Mouse (Mus musculus): Measurements from ENCODE around the gene Exd1. TPM values are rescaled to one million over a fixed set of nuclear protein-coding genes. Genes with fewer than 3 reads are reported as not detected.
A peak's percentile ranks its signal among the peaks of the same experiment; 100 is the strongest.
"Not testable (repeated sequence)": the region's sequence is repeated elsewhere in the genome, so short reads cannot be mapped to it uniquely, and the experiment has no call there.

The Exd1 gene
- total RNA-seq, 2 experiments from 2014 or later: 0.63 to 0.64 TPM

DNA sequence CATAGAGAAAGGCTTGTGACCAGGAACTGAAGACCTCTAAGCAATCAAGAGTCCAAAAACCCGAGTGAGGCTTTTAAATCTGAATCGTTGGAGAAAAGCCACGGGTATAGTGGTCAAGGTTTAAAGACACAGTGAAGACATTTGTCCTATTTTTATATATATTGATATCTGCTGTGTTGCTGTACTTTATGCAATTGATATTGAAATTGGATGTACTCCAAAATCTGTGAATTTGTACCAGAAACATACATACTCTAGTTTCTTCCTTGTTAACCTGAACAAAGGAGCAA lies 889 bp upstream of the Exd1 start:
- no peak for DNase-seq (ENCODE audit: extremely low spot score in 1 of 2, low spot score in 2 of 2)
- intact Hi-C loops (cut with DNase I): loop anchor here (5.0 kb wide), 1 partner anchor 44 kb away; no protein-coding TSS in a partner anchor

DNA sequence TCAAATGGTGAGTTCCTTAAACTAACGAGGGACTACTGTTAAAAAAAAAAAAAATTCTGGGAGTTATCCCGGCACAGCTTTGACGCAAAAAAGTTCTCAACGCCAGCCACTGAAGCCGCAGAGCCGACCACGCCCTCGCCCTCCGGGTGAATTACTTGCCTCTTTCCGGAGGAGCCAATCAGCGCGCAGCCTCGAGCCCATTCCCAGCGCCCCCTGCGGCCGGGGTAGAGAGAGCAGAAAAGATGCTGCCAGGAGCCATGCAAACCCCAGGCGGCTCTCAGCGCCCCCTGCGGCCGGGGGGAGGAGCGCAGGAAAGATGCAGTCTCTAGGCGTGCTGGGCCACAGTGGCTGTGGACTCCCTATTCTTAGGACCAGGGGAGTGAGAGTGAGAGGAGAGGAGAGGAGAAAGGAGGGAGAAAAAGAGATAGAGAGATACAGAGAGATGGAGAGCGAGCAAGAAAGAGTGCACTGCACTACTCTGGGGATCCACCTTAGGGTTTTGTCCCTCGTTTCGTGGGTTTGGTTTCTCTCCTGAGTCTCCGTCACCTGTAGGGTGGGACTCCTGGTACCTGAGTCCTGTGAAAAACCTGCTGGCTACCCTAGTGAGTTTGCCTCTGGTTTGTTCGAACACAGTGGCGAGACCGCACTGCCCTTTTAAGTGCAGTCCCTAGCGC lies 442 bp downstream of the Exd1 start:
- DNase-seq (ENCODE audit: extremely low spot score in 1 of 2, low spot score in 2 of 2): peak; percentile 63 to 91
- intact Hi-C loops (cut with DNase I): loop anchor here (5.0 kb wide), 1 partner anchor 45 kb away; no protein-coding TSS in a partner anchor

DNA sequence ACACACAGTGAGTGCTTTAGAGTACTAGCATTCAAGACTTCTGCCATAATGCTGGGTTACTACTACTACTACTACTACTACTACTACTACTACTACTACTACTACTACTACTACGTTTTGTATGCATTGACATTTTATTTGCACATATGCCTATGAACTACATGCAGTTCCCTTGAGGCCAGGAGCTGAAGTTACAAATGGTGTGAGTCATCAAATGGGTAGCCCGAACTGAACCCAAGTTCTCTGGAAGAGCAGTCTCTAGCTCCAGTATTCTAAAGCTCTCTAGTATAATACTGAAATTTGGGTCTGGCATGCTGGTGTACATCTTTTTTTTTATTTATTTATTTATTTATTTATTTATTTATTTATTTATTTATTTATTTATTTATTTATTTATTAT lies 3.8 kb downstream of the Exd1 start:
- intact Hi-C loops (cut with DNase I): no loop called here
- no peak for DNase-seq (ENCODE audit: extremely low spot score in 1 of 2, low spot score in 2 of 2)

DNA sequence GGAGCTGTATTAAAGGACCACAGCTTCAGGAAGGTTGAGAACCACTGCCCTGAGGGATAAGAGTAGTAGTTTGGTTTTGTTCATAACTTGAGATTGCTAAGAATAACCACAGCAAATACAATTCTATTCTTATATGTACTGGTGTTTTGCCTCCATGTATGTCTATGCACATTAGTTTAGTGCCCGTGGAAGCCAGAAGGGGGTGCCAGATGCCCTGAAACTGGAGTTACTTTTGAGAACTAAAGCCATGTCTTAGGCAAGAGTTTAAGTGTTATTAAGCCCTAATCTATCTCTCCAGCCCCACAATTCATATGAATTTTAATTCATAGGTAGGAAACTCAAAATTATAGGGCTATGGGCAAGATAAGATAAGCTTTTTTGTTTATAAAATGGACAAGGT lies 5.3 kb downstream of the Exd1 start:
- peak; percentile 42 to 62 for DNase-seq (ENCODE audit: extremely low spot score in 1 of 2, low spot score in 2 of 2)
- intact Hi-C loops (cut with DNase I): no loop called here

DNA sequence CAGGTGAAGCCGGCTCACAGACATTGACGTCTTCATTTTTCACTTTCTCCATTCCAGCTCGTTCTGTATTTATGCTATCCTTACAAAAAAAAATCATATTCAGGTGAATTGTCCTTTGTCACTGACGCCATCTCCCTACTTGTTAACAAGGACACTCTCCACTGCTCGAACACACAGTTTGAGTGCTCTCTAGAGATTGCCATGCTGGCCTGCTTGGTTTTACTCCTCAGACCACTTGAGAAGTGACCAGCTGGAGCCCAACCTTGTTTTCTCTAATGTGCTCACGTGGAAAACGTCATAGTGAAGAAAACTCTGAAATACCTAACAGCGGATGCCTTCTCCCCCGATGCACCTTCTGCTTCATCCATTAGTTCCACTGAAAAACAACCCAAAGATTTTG lies 8.6 kb downstream of the Exd1 start:
- DNase-seq (ENCODE audit: extremely low spot score in 1 of 2, low spot score in 2 of 2): no peak
- intact Hi-C loops (cut with DNase I): no loop called here

DNA sequence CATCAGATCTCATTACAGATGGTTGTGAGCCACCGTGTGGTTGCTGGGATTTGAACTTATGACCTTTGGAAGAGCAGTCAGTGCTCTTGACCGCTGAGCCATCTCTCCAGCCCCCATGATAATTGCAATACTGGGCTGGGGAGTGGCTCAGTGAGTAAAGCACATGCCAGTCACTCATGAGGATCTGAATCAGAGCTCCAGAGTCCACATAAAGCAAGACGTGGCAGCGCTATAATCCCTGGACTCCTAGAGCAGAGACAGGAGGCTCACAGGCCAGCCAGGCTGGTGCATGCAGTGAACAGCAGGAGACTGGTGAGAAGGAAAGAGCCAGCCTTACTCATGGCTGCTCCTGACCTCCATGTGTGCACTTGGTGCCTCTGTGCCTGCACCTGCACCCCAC lies 22.0 kb downstream of the Exd1 start:
- DNase-seq (ENCODE audit: extremely low spot score in 1 of 2, low spot score in 2 of 2): no peak
- intact Hi-C loops (cut with DNase I): no loop called here

DNA sequence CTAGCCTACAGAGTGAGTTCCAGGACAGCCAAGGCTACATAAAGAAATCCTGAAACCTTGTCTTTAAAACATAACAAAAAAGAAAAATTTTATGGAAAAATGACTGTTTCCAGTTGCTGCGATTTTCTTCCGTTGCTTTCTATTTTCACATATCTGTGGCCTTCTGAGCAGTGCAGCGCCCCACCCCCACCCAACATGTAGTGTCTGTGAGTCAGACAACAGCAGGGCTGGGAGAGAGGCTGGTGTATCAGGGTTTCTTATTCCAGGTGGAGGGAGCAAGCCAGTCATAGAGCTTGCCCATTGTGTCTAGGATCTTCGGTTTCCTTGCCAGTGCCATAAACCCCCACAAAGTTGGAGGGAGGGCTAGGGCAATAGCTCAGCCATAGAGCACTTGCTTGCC lies 23.6 kb downstream of the Exd1 start:
- no peak for DNase-seq (ENCODE audit: extremely low spot score in 1 of 2, low spot score in 2 of 2)
- intact Hi-C loops (cut with DNase I): no loop called here

DNA sequence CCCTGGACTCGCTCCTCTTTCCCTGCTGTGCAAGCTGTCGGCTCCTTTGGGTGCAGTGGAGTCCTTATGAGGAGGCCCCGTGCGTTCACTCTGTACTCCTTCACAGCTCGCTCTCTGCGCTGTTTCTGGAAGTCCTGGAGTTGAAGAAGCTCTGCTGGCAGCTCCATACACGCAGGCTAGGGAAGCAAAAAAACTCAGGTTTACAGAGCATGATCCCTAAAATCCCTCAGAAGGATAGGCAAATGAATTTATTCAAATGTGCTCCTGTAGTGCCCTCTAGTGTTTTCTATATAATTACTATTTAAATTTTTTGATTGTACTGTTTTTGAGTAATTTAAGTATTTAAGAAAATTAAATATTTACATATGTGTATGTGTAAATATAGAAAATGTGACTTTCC lies 26.9 kb downstream of the Exd1 start:
- intact Hi-C loops (cut with DNase I): no loop called here

DNA sequence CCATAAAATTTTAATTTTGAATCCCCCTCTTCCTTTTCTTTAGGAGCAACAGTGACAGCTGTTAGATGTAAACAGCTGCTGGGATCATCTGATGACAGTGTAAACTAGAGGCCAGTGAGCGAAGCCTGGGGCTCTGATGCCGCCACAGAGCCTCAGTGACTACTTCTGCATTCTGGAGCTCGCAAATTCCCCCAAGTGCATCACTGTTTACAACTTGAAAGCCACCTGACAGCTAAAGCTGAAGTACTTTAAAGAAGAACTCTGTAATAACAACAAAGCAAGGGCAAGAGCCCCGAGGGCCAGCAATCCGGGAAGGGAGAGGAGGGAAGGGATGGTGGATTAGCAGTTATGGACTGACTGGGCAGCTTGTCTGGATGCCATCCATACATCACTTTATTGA lies 30.6 kb downstream of the Exd1 start:
- intact Hi-C loops (cut with DNase I): loop anchor here (5.0 kb wide), 1 partner anchor 35 kb away; no protein-coding TSS in a partner anchor
- DNase-seq (ENCODE audit: extremely low spot score in 1 of 2, low spot score in 2 of 2): no peak

More for the DNA sequence above, 26.9 kb downstream of the Exd1 start:
- DNase-seq (ENCODE audit: extremely low spot score in 1 of 2, low spot score in 2 of 2): peak in 1 of 2 experiments; percentile 5

DNA sequence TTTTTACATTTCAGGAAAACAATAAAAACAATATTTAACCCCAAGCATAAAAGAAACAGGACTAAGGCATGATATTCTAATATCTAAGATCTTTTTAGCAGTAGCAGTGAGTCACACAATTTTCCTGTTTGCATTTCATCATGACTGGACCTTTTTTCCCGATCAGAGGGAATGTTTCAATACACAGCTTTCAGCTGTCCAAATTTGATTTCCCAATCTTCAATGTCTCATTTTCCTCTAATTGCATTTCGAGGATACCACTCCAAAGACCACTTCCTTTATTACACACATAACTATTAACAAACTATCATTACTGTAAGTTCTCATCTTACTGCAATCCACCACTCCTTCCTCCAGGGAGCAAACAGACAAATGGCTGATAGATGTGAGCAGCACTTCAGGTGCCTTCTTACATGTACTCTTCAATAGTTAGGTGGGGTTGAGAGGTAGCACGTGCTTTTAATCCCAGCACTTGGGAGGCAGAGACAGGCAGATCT lies 33.4 kb downstream of the Exd1 start:
- intact Hi-C loops (cut with DNase I): no loop called here
- no peak for DNase-seq (ENCODE audit: extremely low spot score in 1 of 2, low spot score in 2 of 2)

DNA sequence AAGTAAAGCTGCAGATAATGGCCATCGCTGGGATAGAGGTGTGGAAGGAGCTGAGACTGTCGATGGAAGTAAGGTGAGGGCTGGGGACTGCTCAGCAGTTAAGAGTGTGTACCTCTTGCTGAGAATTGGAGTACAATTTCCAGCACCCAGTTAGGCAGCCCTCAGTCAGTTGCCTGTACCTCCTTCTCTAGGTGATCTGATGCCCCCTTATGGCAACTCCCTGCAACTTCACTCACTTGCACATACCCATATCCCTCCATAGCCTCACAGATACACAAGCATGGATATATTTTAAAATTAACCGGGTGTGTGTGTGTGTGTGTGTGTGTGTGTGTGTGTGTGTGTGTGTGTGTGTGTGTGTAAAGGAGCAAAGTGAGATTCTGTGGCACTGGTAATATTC lies 35.1 kb downstream of the Exd1 start:
- no peak for DNase-seq (ENCODE audit: extremely low spot score in 1 of 2, low spot score in 2 of 2)
- intact Hi-C loops (cut with DNase I): no loop called here

DNA sequence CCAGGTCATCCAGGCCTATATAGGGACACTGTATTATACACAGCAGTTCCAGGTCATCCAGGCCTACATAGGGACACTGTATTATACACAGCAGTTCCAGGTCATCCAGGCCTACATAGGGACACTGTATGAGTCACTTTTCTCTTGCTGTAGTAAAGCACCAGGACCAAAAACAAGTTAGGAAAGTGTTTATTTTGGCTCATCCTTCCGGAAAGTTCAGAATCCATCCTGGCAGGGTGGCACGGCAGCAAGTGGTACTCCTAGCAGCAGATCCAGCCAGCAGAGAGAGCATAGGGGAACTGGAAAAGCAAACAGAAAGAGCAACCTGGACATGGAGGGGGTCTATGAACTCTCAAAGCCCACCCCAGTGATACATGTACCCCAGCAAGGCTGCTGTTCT lies 36.6 kb downstream of the Exd1 start:
- intact Hi-C loops (cut with DNase I): no loop called here
- DNase-seq (ENCODE audit: extremely low spot score in 1 of 2, low spot score in 2 of 2): no peak

DNA sequence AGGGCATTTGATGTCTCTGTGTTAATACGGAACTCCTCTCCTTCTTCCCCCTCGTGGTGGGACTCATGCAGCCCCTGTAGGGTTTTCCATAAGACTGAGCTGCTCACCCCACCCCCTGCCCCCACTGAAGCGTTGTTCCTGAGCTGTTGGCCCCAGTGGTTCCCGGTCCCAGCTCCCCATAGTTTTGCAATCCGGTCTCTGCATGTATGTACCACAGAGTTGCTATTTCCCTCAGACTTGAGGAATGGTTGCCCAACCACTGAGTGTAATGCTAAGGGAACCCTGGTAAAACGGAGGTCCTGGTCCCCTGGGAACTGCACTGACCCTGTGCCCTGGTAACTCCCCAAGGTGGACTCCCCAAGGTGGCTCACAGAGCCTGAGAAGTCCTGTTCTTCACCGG lies 38.9 kb downstream of the Exd1 start:
- intact Hi-C loops (cut with DNase I); DNase-seq (ENCODE audit: extremely low spot score in 1 of 2, low spot score in 2 of 2): not testable (repeated sequence)

DNA sequence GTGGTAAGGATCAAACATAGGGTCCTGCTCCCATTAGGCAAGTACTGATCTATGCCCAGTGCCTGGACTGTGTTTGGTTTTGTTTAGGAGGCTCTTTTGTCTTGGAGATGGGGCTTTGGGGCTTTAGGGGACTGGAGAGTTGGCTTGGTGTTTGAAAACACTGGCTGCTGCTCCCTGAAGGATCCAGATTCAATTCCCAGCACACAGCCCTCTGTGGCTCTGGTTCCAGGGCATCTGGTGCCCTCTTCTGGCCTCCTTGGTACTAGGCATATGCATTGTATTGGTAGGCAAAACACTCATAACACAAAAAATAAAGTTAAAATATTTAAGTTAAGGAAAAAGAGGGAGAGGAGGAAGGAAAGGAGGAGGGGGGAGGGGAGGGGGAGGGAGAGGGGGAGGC lies 40.3 kb downstream of the Exd1 start:
- intact Hi-C loops (cut with DNase I): no loop called here

DNA sequence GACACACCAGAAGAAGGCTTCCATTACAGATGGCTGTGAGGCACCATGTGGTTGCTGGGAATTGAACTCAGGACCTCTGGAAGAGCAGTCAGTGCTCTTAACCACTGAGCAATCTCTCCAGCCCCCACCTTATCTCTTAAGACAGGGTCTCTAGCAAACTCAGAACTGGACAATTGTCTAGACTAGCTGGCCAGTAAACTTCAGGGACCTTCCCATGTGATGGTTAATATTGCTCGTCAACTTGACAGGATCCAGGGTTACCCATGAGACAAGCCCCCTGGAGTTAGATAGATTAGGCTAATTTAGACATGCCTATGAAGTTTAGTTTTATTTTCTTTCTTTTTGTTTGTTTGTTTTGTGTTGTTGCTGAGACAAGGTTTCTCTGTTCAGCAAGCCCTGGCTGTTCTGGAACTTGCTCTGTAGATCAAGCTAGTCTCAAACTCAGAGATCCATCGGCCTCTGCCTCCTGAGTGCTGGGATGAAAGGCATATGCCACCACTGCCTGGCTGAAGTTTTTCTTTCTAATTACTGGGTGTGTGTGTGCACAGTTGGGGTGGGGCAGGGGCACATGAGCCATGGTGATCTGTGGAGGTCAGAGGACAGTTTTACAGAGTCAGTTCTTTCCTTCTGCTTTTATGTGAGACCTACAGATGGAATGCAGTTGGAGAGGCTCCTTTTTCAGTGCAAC lies 46.3 kb downstream of the Exd1 start:
- intact Hi-C loops (cut with DNase I): no loop called here
- DNase-seq (ENCODE audit: extremely low spot score in 1 of 2, low spot score in 2 of 2): no peak

More for the DNA sequence above, 40.3 kb downstream of the Exd1 start:
- DNase-seq (ENCODE audit: extremely low spot score in 1 of 2, low spot score in 2 of 2): no peak

DNA sequence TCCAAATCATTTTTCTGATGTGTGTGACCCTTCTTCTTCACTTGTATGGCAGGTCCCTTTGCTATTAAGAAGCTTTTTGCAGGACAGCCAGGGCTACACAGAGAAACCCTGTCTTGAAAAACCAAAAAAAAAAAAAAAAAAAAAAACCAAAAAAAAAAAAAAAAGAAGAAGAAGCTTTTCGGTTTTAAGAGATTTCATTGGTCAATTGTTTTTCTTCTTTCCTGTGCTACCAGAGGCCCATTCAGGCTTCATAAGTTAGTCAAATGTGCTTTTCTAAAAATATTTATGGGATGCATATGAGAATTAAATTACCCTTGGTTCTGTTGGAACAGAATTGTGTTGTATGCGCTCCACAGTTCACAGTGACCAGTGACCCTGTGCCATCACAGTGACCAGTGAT lies 48.6 kb downstream of the Exd1 start:
- intact Hi-C loops (cut with DNase I): no loop called here
- DNase-seq (ENCODE audit: extremely low spot score in 1 of 2, low spot score in 2 of 2): no peak

DNA sequence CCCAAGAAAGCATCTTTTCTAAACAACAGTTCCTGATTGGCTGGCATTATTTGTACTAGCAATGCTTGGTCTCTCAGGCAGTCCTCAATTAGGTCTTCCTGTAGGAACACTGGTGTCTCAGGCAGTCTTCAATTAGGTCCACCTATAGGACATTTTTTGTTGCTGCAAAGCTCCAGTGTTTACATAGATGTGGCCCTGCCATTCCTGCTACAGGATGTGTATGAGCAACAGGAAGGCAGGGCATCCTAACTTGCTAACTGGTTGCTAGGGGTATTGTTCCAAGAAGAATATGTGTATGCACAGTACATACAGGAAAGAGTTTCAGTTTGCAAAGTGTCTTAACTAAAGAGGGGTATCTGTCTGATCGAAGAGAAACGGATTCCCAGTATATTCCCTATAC lies 51.3 kb downstream of the Exd1 start:
- DNase-seq (ENCODE audit: extremely low spot score in 1 of 2, low spot score in 2 of 2): no peak
- intact Hi-C loops (cut with DNase I): no loop called here

DNA sequence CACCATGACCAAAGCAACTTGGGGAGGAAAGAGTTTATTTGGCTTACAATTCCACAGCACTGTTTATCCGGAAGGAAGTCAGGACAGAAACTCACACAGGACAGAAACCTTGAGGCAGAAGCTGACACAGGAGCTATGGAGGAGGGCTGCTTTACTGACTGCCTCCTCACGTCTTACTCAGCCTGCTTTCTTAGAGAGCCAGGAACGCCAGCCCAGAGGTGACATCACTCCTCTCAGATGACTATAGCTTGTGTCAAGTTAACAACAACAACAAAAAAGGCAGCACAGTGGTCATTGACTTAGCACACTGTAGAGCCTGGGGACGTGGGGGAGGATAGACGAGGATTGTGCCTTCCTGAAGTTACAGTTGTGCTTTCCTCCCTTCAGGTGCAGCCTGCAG lies 55.5 kb downstream of the Exd1 start:
- intact Hi-C loops (cut with DNase I): no loop called here
- DNase-seq (ENCODE audit: extremely low spot score in 1 of 2, low spot score in 2 of 2): no peak

DNA sequence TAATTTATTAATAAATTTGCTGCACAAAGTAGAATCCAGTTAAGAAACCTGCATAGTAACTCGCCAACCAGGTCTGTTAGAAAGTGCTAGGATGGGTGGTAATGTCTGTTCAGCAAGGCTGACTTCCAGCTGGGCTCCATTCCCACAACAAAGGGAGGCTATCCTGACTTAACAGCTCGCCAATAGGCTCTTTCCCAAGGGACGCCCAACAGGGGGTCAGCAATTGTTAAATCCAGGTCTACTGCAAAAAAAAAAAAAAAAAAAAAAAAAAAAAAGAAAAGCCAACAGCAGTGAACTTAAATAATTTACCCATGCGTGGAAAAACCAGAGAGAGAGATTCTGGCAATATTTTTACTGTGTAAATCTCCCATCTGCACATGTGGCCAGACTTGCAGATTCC lies 60.9 kb downstream of the Exd1 start:
- intact Hi-C loops (cut with DNase I): no loop called here
- DNase-seq (ENCODE audit: extremely low spot score in 1 of 2, low spot score in 2 of 2): no peak

DNA sequence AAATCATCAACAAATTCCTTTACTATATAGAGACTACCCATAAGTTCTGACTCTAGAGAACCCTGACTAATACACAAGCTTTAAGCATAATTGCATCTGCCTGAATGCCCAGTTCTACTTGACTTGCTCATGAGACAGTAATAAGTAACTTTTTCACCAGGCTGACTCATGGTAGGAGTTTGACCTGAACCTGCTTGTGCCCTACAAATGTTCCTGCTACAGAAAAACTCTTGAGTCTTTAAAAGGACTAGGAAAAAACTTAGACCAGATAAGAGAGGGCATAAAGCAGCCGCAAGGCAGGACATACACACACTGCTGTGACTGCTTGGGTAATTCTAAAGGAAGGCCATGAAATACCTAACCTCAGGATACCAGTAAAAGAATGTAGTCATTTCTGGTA lies 65.1 kb downstream of the Exd1 start:
- no peak for DNase-seq (ENCODE audit: extremely low spot score in 1 of 2, low spot score in 2 of 2)
- intact Hi-C loops (cut with DNase I): loop anchor here (5.0 kb wide), 1 partner anchor 35 kb away; no protein-coding TSS in a partner anchor

DNA sequence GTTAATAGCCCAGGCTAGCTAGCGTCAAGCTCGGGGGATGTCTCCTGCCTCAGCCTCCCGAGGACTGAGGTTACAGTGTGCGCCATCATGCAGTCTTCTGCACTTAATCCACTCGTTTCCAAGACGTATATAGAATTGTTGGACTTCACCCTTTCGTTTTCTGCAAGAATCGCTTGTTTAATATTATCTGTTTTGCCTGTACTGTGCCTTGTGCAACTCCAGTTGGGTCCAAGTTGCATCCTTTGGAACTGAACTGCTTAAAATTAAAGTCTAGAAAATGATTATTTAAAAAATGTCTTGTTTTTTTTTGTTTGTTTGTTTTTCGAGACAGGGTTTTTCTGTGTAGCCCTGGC lies 69.1 kb downstream of the Exd1 start:
- intact Hi-C loops (cut with DNase I): no loop called here
- no peak for DNase-seq (ENCODE audit: extremely low spot score in 1 of 2, low spot score in 2 of 2)

Measured in left cerebral cortex, postnatal 10 days (tissue).